Mouse (Mus musculus) forebrain, embryonic 15.5 days (tissue): ENCODE data around the gene Birc2. TPM values are rescaled to one million over a fixed set of nuclear protein-coding genes. Genes with fewer than 3 reads are reported as not detected.

Experiments used
- ATAC-seq: fragments of 200-750 bp; cut with Nextera tagmentation; replicated peaks from 2 replicates; pipeline ENCODE4 v1.8.0; 2017; ENCODE audit warnings: mild to moderate bottlenecking, moderate TSS enrichment, moderate library complexity
- H3K27ac ChIP-seq: fragments of 300-500 bp; sonication (generic); replicated peaks from 2 replicates; pipeline ENCODE4 v1.5.1; 2015; ENCODE audit warnings: mild to moderate bottlenecking, inconsistent platforms
- H3K27me3 ChIP-seq: fragments of 300-500 bp; sonication (generic); 2 replicates; pipeline ENCODE4 v1.6.1; 2015; ENCODE audit warnings: inconsistent platforms
- H3K36me3 ChIP-seq: fragments of 300-500 bp; sonication (generic); 2 replicates; pipeline ENCODE4 v1.6.1; 2015; ENCODE audit warnings: mild to moderate bottlenecking, inconsistent platforms
- H3K4me1 ChIP-seq: fragments of 300-500 bp; sonication (generic); 2 replicates; pipeline ENCODE4 v1.6.1; 2015; ENCODE audit warnings: inconsistent platforms
- H3K4me2 ChIP-seq: fragments of 300-500 bp; sonication (generic); replicated peaks from 2 replicates; pipeline ENCODE4 v1.6.1; 2015; ENCODE audit warnings: mild to moderate bottlenecking, inconsistent platforms
- H3K4me3 ChIP-seq: fragments of 300-500 bp; sonication (generic); 2 replicates; pipeline ENCODE4 v1.5.1; 2015; ENCODE audit warnings: mild to moderate bottlenecking, inconsistent platforms
- H3K9ac ChIP-seq: fragments of 300-500 bp; sonication (generic); replicated peaks from 2 replicates; pipeline ENCODE4 v1.6.1; 2015; ENCODE audit warnings: mild to moderate bottlenecking, inconsistent platforms
- H3K9me3 ChIP-seq: fragments of 300-500 bp; sonication (generic); 2 replicates; pipeline ENCODE4 v1.6.1; 2016; ENCODE audit warnings: inconsistent platforms
- WGBS: fragments of 180-500 bp; shearing (Covaris S2); methylation state at CpG from one replicate; pipeline ENCODE4 v1.1.7; 2015; ENCODE audit warnings: mixed read lengths; 5-methylcytosine and 5-hydroxymethylcytosine counted together
- polyA plus RNA-seq: library from polyadenylated mRNA; unstranded; fragments of >200 nt; fragmentation: Nextera tagmentation; extraction: Ambion mirVana; gene quantifications from 2 replicates; pipeline ENCODE4 v1.2.1, GENCODE M21; 2015

The Birc2 gene
- polyA plus RNA-seq, 1 experiment from 2014 or later: 50.9 TPM

GRCm38 (mm10) chr9:7836331-7836730 lies 533 bp downstream of the Birc2 start:
- WGBS: under 1% methylated on average over 16 of the region's 16 CpGs
- Histone ChIP-seq H3K4me3 (peak overlapping the region; percentile 55), H3K27ac (peak overlapping the region; percentile 98)

GRCm38 (mm10) chr9:7835302-7835701 lies 1.6 kb downstream of the Birc2 start:
- peaks cover 4% of the 10 kb centered on the region; the same call in 1 of the 2 replicates for H3K36me3 ChIP-seq
- peak overlapping the region; percentile 66 for H3K4me2 ChIP-seq
- no peaks in the 10 kb centered on the region for H3K27me3 ChIP-seq
- H3K4me3 ChIP-seq: no peak overlapping the region
- no peak overlapping the region for H3K9ac ChIP-seq
- no peak for ATAC-seq
- H3K9me3 ChIP-seq: no peaks in the 10 kb centered on the region
- 90% methylated on average over 1 of the region's 1 CpGs for WGBS
- H3K27ac ChIP-seq: no peak overlapping the region
- H3K4me1 ChIP-seq: peaks cover 46% of the 10 kb centered on the region

More at GRCm38 (mm10) chr9:7836331-7836730, 533 bp downstream of the Birc2 start:
- H3K9me3 ChIP-seq: no peaks in the 10 kb centered on the region
- H3K36me3 ChIP-seq: peaks cover 4% of the 10 kb centered on the region; the same call in 1 of the 2 replicates
- peak; percentile 29 for ATAC-seq
- H3K4me1 ChIP-seq: peaks cover 39% of the 10 kb centered on the region
- peak overlapping the region; percentile 66 for H3K4me2 ChIP-seq
- H3K9ac ChIP-seq: peak overlapping the region; percentile 78
- no peaks in the 10 kb centered on the region for H3K27me3 ChIP-seq

GRCm38 (mm10) chr9:7833421-7833820 lies 3.4 kb downstream of the Birc2 start:
- Histone ChIP-seq H3K9ac (no peak overlapping the region), H3K27ac (no peak overlapping the region), H3K4me2 (peak overlapping the region; percentile 27), H3K4me1 (peaks cover 55% of the 10 kb centered on the region), H3K4me3 (no peak overlapping the region), H3K9me3 (no peaks in the 10 kb centered on the region), H3K27me3 (no peaks in the 10 kb centered on the region), H3K36me3 (peaks cover 4% of the 10 kb centered on the region; the same call in 1 of the 2 replicates)
- ATAC-seq: no peak
- WGBS: 91% methylated on average over 6 of the region's 6 CpGs

- H3K9ac ChIP-seq: no peak overlapping the region
- peaks cover 12% of the 10 kb centered on the region; the same call in 1 of the 2 replicates for H3K36me3 ChIP-seq
- no peaks in the 10 kb centered on the region for H3K27me3 ChIP-seq
- peaks cover 50% of the 10 kb centered on the region for H3K4me1 ChIP-seq
- no peaks in the 10 kb centered on the region for H3K9me3 ChIP-seq
- H3K27ac ChIP-seq: no peak overlapping the region
- H3K4me2 ChIP-seq: peak overlapping the region; percentile 31; the same call in 1 of the 2 replicates
- no peak for ATAC-seq
- H3K4me3 ChIP-seq: no peak overlapping the region
- WGBS: 87% methylated on average over 9 of the region's 9 CpGs
These were observed 7.0 kb downstream of the Birc2 start for GRCm38 (mm10) chr9:7829531-7830528.

GRCm38 (mm10) chr9:7828706-7829105 lies 8.2 kb downstream of the Birc2 start:
- H3K4me1 ChIP-seq: peaks cover 42% of the 10 kb centered on the region
- no peak overlapping the region for H3K27ac ChIP-seq
- H3K27me3 ChIP-seq: no peaks in the 10 kb centered on the region
- no peak overlapping the region for H3K4me2 ChIP-seq
- peaks cover 17% of the 10 kb centered on the region for H3K36me3 ChIP-seq
- H3K9ac ChIP-seq: no peak overlapping the region
- H3K9me3 ChIP-seq: no peaks in the 10 kb centered on the region
- WGBS: 94% methylated on average over 4 of the region's 4 CpGs
- no peak overlapping the region for H3K4me3 ChIP-seq
- no peak for ATAC-seq

- WGBS: 91% methylated on average over 5 of the region's 5 CpGs
- no peak overlapping the region for H3K4me2 ChIP-seq
- H3K36me3 ChIP-seq: peaks cover 28% of the 10 kb centered on the region
- peaks cover 12% of the 10 kb centered on the region for H3K4me1 ChIP-seq
- no peak overlapping the region for H3K9ac ChIP-seq
- ATAC-seq: no peak
- no peaks in the 10 kb centered on the region for H3K9me3 ChIP-seq
- H3K27ac ChIP-seq: no peak overlapping the region
- H3K4me3 ChIP-seq: no peak overlapping the region
- H3K27me3 ChIP-seq: no peaks in the 10 kb centered on the region
These were observed 11.9 kb downstream of the Birc2 start for GRCm38 (mm10) chr9:7824916-7825315.

GRCm38 (mm10) chr9:7822758-7823157 lies 14.1 kb downstream of the Birc2 start:
- Histone ChIP-seq H3K27me3 (no peaks in the 10 kb centered on the region), H3K4me2 (no peak overlapping the region), H3K4me3 (no peak overlapping the region), H3K9ac (no peak overlapping the region), H3K4me1 (peaks cover 6% of the 10 kb centered on the region; the same call in 1 of the 2 replicates), H3K36me3 (peaks cover 47% of the 10 kb centered on the region), H3K27ac (no peak overlapping the region), H3K9me3 (no peaks in the 10 kb centered on the region)
- WGBS: 91% methylated on average over 3 of the region's 3 CpGs
- no peak for ATAC-seq

GRCm38 (mm10) chr9:7805101-7805506 lies 31.8 kb downstream of the Birc2 start:
- ATAC-seq: no peak
- H3K4me3 ChIP-seq: no peak overlapping the region
- H3K27me3 ChIP-seq: no peaks in the 10 kb centered on the region
- 67% methylated on average over 5 of the region's 5 CpGs for WGBS
- no peak overlapping the region for H3K4me2 ChIP-seq
- no peaks in the 10 kb centered on the region for H3K9me3 ChIP-seq
- no peak overlapping the region for H3K27ac ChIP-seq
- no peaks in the 10 kb centered on the region for H3K36me3 ChIP-seq
- no peaks in the 10 kb centered on the region for H3K4me1 ChIP-seq
- H3K9ac ChIP-seq: no peak overlapping the region

GRCm38 (mm10) chr9:7798555-7798954 lies 38.3 kb downstream of the Birc2 start:
- no peak overlapping the region for H3K9ac ChIP-seq
- peaks cover 8% of the 10 kb centered on the region; the same call in 1 of the 2 replicates for H3K4me1 ChIP-seq
- no peaks in the 10 kb centered on the region for H3K27me3 ChIP-seq
- H3K27ac ChIP-seq: no peak overlapping the region
- 90% methylated on average over 3 of the region's 3 CpGs for WGBS
- H3K36me3 ChIP-seq: no peaks in the 10 kb centered on the region
- no peak overlapping the region for H3K4me3 ChIP-seq
- H3K4me2 ChIP-seq: no peak overlapping the region
- no peak for ATAC-seq
- H3K9me3 ChIP-seq: no peaks in the 10 kb centered on the region

- peaks cover 8% of the 10 kb centered on the region; the same call in 1 of the 2 replicates for H3K4me1 ChIP-seq
- no peaks in the 10 kb centered on the region for H3K27me3 ChIP-seq
- 99% methylated on average over 2 of the region's 2 CpGs for WGBS
- H3K9me3 ChIP-seq: no peaks in the 10 kb centered on the region
- H3K36me3 ChIP-seq: peaks cover 4% of the 10 kb centered on the region; the same call in 1 of the 2 replicates
- H3K4me3 ChIP-seq: no peak overlapping the region
- ATAC-seq: no peak
- no peak overlapping the region for H3K4me2 ChIP-seq
- no peak overlapping the region for H3K27ac ChIP-seq
- no peak overlapping the region for H3K9ac ChIP-seq
These were observed 39.3 kb downstream of the Birc2 start for GRCm38 (mm10) chr9:7797542-7797941.

- peak; percentile 87 for ATAC-seq
- no peak overlapping the region for H3K9ac ChIP-seq
- peak overlapping the region; percentile 73 for H3K27ac ChIP-seq
- peaks cover 12% of the 10 kb centered on the region for H3K36me3 ChIP-seq
- no peak overlapping the region for H3K4me2 ChIP-seq
- 45% methylated on average over 6 of the region's 6 CpGs for WGBS
- H3K9me3 ChIP-seq: no peaks in the 10 kb centered on the region
- H3K4me3 ChIP-seq: no peak overlapping the region
- peaks cover 8% of the 10 kb centered on the region; the same call in 1 of the 2 replicates for H3K4me1 ChIP-seq
- no peaks in the 10 kb centered on the region for H3K27me3 ChIP-seq
These were observed 40.6 kb downstream of the Birc2 start for GRCm38 (mm10) chr9:7796129-7796864.

GRCm38 (mm10) chr9:7795581-7795980 lies 41.3 kb downstream of the Birc2 start:
- Histone ChIP-seq H3K4me3 (no peak overlapping the region), H3K4me2 (no peak overlapping the region), H3K36me3 (peaks cover 20% of the 10 kb centered on the region), H3K9ac (no peak overlapping the region), H3K9me3 (no peaks in the 10 kb centered on the region), H3K27me3 (no peaks in the 10 kb centered on the region), H3K27ac (peak overlapping the region; percentile 73), H3K4me1 (peaks cover 8% of the 10 kb centered on the region; the same call in 1 of the 2 replicates)
- peak; percentile 38 for ATAC-seq
